Mouse (Mus musculus) left cerebral cortex, adult 11 months (tissue): ENCODE results near the gene Eef1g.
"Not testable (repeated sequence)": the region's sequence is repeated elsewhere in the genome, so short reads cannot be mapped to it uniquely, and the experiment has no call there.

ENCODE experiments used
- DNase-seq: peaks from one replicate; pipeline ENCODE4 v3.0.0; 2022; ENCODE audit warnings: low spot score

Gene Eef1g

DNA sequence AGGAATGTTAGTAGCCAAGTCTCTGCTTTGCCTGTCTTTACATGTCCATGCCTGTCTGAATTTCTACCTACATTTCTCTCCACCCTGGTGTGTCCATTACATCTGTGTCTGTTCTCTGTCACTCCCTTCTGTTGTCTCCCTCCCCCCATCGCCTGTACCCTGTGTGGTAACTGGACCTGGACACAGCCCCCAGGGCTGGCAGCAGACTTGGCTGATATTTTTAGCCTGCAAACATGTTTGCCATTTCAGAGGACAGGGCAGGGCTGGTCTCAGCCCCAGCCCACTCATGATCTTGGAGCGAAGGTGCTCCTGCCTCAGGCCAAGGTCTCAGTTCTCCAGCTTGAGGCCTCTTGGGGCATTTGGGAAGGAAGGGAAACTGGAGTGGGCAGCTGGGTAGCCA, 21.0 kb downstream of the Eef1g start:
- DNase-seq = no peak

DNA sequence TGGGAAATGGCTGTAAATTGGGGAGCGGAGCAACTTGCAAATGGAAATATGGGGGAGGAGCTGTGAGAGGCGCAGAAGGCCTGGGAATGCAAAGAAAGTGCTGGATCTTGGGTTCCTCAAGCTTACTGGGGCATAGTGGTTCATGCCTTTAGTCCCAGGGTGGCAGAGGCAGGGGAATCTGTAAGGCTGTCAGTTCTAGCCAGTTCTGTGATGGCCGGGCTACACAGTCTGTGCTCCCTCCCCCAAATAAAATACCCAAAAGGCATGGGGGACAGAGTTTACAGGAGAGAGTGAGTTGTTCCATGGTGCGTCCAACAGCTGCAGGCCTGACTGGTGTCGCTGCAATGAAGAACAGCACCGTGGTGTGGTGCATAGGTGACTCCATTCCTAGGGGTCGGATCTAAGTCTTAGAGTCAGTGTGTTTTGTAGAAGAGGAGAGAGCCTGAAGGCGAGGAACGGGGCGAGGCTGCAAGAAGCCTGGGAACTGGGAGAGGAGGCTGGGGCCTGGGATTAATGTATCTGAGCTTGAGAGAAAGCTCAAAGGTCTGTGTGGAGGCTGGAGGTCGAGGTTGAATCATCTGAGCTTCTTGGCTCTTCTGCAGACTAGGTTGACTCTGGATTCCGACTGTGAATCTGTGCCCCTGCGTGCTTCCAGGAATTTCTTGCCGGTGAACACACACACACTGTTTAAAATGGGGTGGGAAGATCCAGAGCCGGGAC, 21.7 kb downstream of the Eef1g start:
- no peak for DNase-seq

DNA sequence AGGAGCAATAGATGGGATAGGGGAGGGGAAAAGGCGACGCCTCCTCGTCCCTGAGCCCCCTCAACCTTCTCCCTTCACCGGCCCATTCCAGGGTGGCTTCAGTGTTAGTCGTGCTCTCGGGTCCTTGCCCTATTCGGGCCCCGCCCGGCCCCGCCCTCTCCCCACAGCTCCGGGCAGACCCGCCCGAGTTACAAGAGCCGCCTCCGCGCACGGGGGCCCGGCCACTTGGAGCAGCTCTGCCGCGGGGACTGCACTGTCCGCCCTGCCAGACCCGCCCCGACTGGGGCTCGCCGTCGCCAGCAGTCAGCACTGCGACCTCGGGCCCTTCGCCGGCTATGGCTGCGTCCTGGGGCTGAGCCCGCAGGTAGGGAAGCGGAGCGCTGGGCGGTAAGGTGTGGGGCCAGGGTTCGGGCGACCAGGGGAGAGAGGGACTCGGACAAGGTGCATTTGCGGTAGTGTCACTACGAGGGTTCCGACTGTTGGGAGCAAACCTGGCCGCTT, 22.3 kb downstream of the Eef1g start, which contains the start of gene Ahnak:
TSS of gene Ahnak (plus strand) at position 219 of the 501 bp plus-strand sequence.
- DNase-seq = no peak

DNA sequence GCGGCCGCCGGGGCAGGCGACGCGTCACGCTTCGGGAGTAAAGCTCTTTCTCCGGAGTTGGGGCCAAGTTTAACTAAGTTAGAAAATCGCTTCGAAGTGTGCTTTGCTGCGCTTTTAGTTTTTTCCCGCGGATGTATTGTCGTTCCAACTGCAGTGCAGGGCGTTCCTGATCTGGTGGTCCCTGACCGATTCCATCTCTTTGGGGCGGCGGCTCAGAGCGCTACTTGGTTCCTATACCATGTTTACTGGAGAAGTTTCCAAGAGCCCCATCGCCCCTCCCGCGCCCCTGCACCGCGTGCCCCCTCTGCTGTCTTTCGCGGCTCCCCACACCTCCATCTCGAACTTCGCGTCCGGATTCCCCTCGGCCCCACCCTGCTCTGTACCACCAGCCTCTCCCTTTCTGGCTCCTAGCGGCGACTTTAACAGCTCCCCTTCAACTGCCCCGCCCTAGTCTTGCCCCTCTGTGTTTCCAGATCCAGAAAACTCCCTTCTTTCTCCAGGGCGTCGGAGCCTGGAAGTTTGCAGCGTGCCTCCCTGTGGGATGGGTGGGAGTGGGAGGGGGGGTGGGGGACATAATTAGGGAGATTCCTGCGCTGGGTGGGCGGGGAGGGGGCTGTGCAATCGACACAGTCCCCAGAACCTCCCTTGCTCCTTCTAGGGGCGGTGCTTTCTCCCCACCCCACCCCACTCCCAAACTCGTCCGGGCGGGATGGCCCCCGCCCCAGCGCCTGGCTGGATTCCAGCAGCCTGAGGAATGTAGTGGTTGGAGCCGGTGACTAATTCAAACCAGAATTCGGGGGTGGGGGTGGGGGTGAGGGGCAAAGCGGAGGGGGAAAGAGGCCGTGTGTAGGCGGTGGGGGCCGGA, 23.0 kb downstream of the Eef1g start:
- no peak for DNase-seq

DNA sequence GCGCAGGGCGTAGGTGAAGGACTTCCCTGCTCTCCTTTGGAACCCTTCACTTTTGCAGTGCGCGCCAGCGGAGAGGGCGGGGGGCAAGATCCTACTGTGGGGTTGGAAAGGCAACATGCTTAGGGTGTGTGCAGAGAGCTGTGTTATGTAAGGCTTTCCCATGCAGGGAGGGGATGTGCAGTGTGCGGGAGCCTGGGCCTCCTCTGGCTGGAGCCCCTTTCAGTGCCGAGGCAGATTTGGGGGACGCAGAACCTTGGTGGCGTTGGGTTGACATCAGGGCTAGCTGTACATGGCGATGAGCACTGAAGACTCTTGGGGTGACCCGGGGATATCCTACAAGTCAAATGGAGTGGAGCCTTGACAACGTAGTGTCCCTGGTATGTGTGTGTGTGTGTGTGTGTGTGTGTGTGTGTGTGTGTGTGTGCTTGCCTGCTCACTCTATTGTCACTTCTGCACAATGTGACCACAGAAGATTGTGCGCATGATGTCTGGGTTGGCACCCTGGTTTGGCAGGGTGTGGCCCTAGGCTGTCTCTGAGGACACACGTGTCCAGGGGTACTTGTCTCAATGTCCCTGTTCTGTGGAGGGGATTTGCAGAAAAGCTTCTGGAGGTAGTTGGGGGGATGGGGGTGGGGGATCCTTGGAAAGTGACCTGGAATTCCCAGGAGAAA, 23.7 kb downstream of the Eef1g start:
- no peak for DNase-seq

DNA sequence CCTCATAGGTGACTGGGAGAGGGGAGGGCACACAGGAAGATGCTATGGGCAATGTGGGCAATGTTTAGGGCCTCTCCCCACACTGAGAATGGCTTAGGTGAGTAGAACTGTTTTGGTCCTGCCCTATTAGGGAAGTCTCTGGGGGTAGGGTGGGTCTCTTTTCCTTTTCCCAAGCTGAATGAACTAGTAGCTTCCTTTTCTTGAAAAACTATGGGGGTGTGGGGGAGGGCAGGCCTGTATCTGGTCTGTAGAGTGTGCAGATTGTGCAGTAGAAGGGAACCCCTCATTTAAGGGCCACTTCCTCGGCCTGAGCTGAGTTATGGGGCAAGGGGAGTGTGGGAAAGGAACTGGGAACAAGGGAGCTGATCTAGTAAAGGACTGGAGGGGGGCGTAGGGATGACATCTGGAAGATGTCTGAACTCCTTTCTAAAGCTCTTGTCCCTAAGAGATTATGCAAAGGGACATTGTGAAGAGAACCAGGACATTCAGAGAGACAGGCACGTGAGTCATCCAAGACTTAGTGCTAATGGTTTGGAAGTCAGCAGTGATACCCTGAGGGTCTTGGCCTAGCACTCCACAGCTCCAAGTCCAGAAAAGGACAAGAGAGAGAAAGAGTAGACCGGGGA, 24.5 kb downstream of the Eef1g start:
- DNase-seq = no peak

DNA sequence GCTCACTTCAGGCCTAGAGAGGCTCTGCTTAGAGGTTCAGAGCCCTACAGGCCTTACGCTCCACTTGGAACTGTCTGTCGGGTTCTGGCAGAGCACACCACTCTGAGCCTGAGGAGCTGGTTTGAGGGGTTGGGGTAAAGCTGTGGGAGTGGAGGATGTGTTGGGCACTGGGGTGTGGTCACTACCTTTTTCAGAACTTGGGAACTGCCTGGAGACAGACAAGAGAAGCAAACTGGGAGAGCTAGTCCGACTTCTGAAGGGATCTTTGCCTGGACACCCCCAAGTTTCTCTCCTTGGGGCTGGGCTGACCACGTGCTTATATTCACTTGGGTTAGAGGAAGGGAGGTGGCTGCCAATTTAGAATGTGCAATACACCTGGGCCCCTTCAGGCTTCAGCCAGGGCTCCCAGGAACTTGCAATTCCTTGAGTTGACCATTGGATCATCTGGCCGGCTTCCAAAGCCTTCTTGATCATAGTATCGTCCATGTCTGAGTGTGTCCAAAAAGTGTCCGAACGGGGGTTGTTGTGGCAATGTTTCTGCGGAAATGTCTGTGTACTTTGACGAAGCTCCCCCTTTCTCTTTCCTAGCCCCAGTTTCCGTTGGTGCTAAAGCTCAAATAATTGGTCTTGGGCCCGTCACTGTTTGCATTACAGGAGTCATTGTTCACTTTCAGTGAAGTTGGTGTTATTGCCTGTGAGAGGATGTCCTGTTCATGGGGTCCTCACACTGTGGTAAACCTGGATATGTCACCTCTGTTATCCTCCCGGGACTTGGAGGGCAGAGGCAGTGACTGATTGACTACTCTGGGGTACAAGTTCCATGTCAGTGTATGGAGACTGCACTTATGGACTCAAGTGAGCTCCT, 25.3 kb downstream of the Eef1g start:
- DNase-seq = no peak

DNA sequence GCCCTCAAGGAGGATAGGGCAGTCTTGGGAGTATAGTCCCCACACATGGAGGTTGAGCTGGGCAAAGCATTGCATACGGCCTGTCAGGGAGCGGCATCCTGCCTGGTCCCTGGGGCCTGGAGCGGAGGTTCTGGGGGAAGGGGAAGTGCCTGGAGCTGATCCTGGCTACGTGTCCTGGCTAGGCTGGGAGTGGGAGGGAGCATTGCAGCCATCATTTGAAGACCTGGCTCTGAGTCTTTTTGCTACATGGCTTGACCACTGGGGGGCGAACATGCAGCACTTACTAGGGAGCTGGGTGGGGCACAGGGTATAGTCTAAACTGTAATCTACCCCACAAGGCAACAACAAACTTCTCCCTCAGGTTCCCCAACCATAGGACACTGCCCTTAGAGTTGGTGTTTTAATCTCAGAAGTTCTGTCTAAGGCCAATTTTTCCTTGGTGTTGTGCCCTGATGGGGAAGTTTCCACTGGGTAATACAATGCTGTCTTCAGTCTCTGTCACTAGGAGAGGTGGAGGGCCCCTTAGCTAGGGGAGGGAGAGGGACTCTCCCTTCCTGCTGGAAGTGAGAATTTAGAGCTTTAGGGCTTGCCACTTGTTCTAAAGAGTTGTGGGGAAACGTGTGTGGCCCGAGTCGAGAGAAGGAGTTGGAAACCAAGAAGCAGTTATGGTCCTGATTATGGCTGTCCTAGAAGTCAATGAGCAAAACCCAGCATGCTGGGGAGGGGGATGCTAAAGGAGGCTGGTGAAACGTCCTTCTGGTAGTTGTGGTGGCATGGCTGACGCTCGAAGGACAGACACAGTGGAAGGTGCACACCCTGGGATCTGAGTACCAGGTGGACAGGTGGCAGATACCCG, 26.2 kb downstream of the Eef1g start:
- DNase-seq = no peak

DNA sequence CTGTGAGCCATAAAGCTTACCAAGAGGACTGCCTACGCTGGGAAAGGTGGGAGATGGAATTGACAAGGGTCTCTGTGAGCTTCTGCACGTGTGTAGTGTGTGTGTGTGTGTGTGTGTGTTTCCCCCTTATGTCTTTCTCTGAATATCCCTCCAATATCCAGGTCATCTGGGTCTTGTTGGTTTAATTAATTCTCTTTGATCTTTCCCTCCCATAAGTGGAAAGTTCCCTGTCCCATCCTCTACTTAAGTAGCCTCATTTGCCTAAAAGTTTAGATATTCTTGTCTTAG, 26.7 kb downstream of the Eef1g start:
- no peak for DNase-seq

DNA sequence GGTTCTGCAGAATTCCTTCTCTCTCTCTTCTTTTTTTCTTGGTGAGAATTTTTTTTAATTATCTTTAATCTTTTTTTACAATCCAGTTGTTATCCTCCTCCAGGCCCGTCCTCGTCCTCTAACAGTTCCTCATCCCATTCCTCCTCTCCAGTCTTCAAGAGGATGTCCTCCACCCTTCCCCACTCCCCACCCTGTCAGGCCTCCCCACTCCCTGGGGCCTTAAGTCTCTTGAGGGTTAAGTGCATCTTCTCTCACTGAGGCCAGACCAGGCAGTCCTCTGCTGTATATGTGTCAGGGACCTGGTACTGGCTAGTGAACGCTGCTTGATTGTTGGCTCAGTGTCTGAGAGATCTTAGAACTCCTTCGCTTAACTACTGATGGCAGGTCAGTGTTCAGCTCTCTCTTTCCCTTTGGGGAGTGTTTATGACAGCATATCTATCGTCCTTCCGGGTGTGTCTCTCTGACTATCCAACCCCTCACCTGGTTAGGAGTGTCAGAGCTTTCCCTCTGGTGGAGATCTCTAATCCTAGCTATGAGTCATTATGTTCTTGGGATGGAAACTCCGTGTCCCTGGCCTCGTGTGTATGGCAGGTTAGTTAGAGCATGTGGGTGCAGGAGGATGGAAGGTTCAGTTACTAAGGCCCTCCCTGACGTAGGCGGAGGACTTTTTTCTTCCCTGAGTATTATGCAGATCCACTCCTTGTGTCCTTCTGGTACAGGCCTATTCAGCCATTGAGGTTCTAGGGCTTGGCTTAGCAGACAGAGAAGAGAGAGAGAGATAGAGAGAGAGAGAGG, 28.2 kb downstream of the Eef1g start:
- DNase-seq = no peak

DNA sequence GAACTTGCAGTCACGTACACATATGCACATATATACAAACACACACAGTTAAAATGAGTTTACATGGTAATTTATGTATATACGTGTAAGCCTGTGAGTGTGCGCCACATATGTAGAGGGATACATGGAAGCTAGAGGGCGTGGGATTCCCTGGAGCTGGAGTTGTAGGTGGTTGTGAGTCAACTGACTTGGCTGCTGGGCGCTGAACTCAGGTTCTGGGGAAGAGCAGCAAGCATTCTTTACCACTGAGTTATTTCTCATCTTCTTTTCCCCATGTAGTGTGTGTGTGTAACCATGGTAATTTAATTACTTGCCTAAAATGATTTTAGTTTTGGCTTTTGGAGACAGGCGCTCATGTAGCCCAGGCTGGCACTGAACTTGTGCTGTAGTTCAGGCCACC, 29.8 kb downstream of the Eef1g start:
- DNase-seq = no peak

DNA sequence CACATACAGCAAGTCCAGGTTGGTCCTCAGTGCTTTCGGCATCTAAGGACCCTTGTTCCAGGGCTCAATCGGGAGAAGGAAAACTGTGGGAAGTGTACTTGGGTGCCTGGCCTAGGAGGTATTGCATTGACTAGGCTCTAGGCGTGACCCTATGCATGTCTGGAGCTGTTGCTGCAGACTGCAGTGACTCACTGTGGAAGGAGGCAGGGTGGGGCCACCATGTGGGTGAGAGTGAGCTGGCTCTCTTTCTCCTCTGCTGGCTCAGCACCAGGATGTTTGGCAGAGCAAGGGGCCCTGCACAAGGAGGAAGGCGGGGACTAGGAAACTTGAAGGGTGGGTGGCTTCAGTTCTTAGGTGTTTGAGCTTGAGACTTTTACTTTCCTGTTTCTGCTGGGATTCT, 30.7 kb downstream of the Eef1g start:
- peak; percentile 51 for DNase-seq

DNA sequence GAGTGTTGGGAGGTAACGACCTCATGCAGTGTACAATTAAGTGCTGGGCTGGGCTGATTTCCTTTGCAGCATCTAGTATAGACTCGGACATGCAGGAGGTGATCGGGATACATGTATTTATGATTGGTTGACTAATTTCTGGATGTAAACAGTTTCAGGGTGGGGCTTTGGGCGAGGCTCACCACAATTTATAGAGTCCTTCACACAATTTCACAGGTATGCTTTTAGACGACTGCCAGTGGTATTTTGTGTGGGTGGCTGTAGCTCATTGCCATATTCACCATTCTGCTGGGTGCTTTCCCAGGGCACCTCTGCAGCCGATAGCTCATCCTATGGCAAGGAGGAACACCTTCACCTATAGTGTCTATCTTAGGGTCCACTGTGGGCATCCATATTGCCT, 31.7 kb downstream of the Eef1g start:
- no peak for DNase-seq

DNA sequence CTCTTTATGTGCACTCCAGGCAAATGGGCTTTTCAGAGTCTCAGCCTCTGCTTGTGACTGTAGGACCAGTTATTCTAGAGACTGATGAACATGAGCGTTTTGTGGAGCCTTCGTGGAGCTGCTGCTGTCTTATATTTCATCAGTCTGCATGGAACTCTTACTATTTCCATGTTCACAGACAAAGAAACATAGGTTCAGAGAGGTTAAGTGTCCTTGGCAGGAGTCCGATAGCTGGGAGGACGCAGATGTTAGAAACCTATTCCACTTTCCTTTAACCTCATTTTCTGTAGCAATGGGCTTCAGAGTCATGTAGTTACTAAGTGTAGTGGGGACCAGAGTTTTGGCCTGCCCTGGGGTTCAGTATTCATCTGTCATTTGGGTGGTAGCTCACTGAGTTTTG, 32.4 kb downstream of the Eef1g start:
- DNase-seq = no peak

DNA sequence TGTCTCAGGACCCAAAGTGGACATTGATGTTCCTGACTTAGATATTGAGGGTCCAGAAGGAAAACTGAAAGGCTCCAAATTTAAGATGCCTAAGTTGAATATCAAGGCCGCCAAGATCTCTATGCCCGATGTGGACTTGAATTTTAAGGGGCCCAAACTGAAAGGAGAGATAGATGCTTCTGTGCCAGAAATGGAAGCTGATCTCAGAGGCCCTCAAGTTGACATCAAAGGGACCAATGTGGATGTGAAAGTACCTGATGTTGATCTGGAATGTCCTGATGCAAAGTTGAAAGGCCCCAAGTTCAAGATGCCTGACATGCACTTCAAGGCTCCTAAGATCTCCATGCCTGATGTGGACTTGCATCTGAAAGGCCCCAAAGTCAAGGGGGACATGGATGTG, 40.1 kb downstream of the Eef1g start:
- not testable (repeated sequence) for DNase-seq

DNA sequence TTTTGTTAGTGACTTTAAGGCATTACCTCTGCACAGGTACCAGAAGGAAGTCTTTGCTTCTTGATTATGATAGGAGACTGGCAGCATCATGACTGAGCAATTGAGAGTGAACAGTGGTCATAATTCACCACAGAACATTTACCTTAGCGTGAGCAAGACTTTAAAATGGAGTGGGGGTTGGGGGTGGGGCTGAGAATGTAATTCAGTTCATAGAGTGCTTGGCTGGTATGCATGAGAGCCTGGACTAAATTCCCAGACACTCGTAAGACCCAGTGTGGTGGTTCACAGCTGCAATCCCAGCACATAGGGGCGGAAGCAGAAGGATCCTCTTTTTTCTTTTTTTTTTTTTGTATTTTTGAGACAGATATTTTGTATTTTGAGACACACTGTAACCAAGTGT, 52.5 kb downstream of the Eef1g start:
- DNase-seq = no peak

DNA sequence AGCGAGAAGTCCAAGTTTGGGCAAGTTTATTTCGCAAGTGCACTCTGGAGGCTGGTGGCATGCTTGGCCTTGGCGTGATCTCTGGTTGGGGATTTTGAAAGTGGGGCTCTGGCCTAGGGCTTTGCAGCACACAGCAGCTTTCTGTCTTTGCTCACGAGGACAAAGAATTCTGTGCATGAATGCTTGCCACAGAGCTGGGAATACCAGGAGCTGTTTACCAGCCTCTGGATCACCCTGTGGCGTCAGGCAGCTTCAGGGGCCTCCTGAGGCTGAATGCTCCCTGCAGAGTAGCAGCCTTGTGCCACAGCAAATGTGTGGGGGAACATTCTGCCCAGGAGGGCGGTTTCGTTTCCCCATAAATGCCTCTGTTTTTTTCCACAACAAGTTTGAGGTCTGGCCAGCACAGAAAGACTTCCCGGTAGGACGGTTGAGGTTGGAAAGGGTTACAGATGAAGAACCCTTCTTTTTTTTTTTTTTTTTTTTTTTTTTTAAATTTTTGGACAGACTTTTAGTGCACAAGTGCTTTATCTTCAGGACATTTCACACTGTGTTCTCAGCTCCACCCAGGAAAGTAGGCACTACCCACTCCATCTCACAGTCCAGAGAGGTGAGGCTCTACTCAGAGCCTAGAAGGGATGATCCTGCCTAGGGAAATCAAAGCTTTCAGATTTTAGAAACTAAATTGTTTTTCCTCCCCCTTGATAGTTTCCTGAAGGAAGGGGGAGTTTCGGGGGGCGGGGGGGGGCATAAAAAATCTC, 56.4 kb downstream of the Eef1g start:
- DNase-seq = no peak

DNA sequence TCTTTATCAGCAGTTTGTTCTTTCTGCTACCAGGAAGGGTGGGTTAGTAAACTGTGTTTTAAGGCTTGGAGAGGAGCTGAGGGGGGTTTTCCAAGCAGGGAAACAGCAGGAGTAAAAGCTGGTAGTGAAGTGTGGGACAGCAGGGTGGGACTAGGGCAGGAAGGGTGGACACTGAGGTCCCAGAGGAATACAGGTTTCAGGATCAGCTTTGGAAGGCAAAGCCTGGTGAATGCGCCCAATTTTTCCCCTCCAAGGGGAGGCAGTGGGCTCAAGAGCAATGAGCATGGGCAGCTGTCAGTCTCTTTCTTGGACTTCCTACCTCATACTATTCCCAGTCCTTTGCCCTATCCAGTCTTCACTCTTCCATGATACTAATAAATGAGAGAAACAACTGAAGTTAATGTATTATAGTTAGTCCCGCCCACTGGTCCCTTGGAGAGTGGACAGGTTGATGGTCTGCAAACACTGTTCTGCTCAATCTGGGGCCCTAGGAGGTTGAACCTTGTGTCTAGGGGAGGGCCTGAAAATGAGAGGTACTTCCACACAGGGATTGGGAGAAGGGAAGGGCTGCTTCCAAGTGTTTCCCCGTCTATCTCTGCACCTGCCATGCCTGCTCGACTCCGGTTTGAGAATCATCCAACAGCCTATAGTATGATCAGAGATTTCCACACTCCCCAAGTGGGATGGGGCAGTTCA, 58.9 kb downstream of the Eef1g start:
- DNase-seq = no peak
